Mouse (Mus musculus): ENCODE data around the gene Cep41. TPM values are rescaled to one million over a fixed set of nuclear protein-coding genes. Genes with fewer than 3 reads are reported as not detected.

The Cep41 gene
- polyA plus RNA-seq, 1 experiment, result 4.1 TPM

- peak in 1 of 2 experiments; percentile 10 for DNase-seq
- H3K4me1 ChIP-seq (ENCODE audit: control insufficient read depth, insufficient read depth, low read length), result peaks cover 3% of the 10 kb centered on the region
- peak overlapping the region; percentile 28 for H3K4me3 ChIP-seq (replicated peaks; ENCODE audit: insufficient read depth, low read depth, low read length)
- no peaks in the 10 kb centered on the region for H3K27me3 ChIP-seq (ENCODE audit: control insufficient read depth, insufficient read depth, low read length)
- TF ChIP-seq CTCF (IDR thresholded peaks at IDR 0.05; ENCODE audit: borderline replicate concordance, insufficient read depth, low read depth, low read length), result no peak
- no peak for TF ChIP-seq POLR2A (IDR thresholded peaks at IDR 0.05; ENCODE audit: borderline replicate concordance, insufficient read depth, low read length)
- 21% methylated on average over 18 of the region's 18 CpGs for WGBS
- no peak overlapping the region for H3K27ac ChIP-seq (ENCODE audit: insufficient read depth, low read length)
Measured at GRCm38 (mm10) chr6:30617959-30618590, 75.5 kb downstream of the Cep41 start.

- H3K27me3 ChIP-seq (ENCODE audit: control insufficient read depth, insufficient read depth, low read length), result no peaks in the 10 kb centered on the region
- peaks cover 3% of the 10 kb centered on the region for H3K4me1 ChIP-seq (ENCODE audit: control insufficient read depth, insufficient read depth, low read length)
- WGBS, result 19% methylated on average over 13 of the region's 13 CpGs
- no peak for DNase-seq
- TF ChIP-seq POLR2A (IDR thresholded peaks at IDR 0.05; ENCODE audit: borderline replicate concordance, insufficient read depth, low read length) (no peak), CTCF (IDR thresholded peaks at IDR 0.05; ENCODE audit: borderline replicate concordance, insufficient read depth, low read depth, low read length) (no peak)
- H3K4me3 ChIP-seq (replicated peaks; ENCODE audit: insufficient read depth, low read depth, low read length), result peak overlapping the region; percentile 28
- no peak overlapping the region for H3K27ac ChIP-seq (ENCODE audit: insufficient read depth, low read length)
Measured at GRCm38 (mm10) chr6:30617020-30617958, 76.3 kb downstream of the Cep41 start.

GRCm38 (mm10) chr6:30616491-30616941 lies 77.0 kb downstream of the Cep41 start:
- no peak for DNase-seq
- H3K27ac ChIP-seq (ENCODE audit: insufficient read depth, low read length), result no peak overlapping the region
- TF ChIP-seq CTCF (IDR thresholded peaks at IDR 0.05; ENCODE audit: borderline replicate concordance, insufficient read depth, low read depth, low read length) (no peak), POLR2A (IDR thresholded peaks at IDR 0.05; ENCODE audit: borderline replicate concordance, insufficient read depth, low read length) (no peak)
- H3K27me3 ChIP-seq (ENCODE audit: control insufficient read depth, insufficient read depth, low read length), result no peaks in the 10 kb centered on the region
- no peak overlapping the region for H3K4me3 ChIP-seq (replicated peaks; ENCODE audit: insufficient read depth, low read depth, low read length)
- 37% methylated on average over 8 of the region's 8 CpGs for WGBS
- H3K4me1 ChIP-seq (ENCODE audit: control insufficient read depth, insufficient read depth, low read length), result peaks cover 3% of the 10 kb centered on the region

- no peak for DNase-seq
- Histone ChIP-seq H3K4me1 (ENCODE audit: control insufficient read depth, insufficient read depth, low read length) (peaks cover 3% of the 10 kb centered on the region), H3K4me3 (replicated peaks; ENCODE audit: insufficient read depth, low read depth, low read length) (no peak overlapping the region), H3K27me3 (ENCODE audit: control insufficient read depth, insufficient read depth, low read length) (no peaks in the 10 kb centered on the region), H3K27ac (ENCODE audit: insufficient read depth, low read length) (no peak overlapping the region)
- 49% methylated on average over 4 of the region's 4 CpGs for WGBS
- no peak for TF ChIP-seq CTCF (IDR thresholded peaks at IDR 0.05; ENCODE audit: borderline replicate concordance, insufficient read depth, low read depth, low read length)
- TF ChIP-seq POLR2A (IDR thresholded peaks at IDR 0.05; ENCODE audit: borderline replicate concordance, insufficient read depth, low read length), result no peak
Measured at GRCm38 (mm10) chr6:30615741-30616140, 77.8 kb downstream of the Cep41 start.

GRCm38 (mm10) chr6:30614251-30614650 lies 79.3 kb downstream of the Cep41 start:
- no peaks in the 10 kb centered on the region for H3K27me3 ChIP-seq (ENCODE audit: control insufficient read depth, insufficient read depth, low read length)
- peaks cover 3% of the 10 kb centered on the region for H3K4me1 ChIP-seq (ENCODE audit: control insufficient read depth, insufficient read depth, low read length)
- no peak overlapping the region for H3K4me3 ChIP-seq (replicated peaks; ENCODE audit: insufficient read depth, low read depth, low read length)
- no peak for TF ChIP-seq POLR2A (IDR thresholded peaks at IDR 0.05; ENCODE audit: borderline replicate concordance, insufficient read depth, low read length)
- TF ChIP-seq CTCF (IDR thresholded peaks at IDR 0.05; ENCODE audit: borderline replicate concordance, insufficient read depth, low read depth, low read length), result no peak
- no peak overlapping the region for H3K27ac ChIP-seq (ENCODE audit: insufficient read depth, low read length)
- no peak for DNase-seq
- 35% methylated on average over 6 of the region's 6 CpGs for WGBS

- Histone ChIP-seq H3K27me3 (ENCODE audit: control insufficient read depth, insufficient read depth, low read length) (no peaks in the 10 kb centered on the region), H3K4me3 (replicated peaks; ENCODE audit: insufficient read depth, low read depth, low read length) (no peak overlapping the region), H3K4me1 (ENCODE audit: control insufficient read depth, insufficient read depth, low read length) (no peaks in the 10 kb centered on the region), H3K27ac (ENCODE audit: insufficient read depth, low read length) (no peak overlapping the region)
- no peak for DNase-seq
- 60% methylated on average over 5 of the region's 5 CpGs for WGBS
- TF ChIP-seq CTCF (IDR thresholded peaks at IDR 0.05; ENCODE audit: borderline replicate concordance, insufficient read depth, low read depth, low read length), result no peak
- TF ChIP-seq POLR2A (IDR thresholded peaks at IDR 0.05; ENCODE audit: borderline replicate concordance, insufficient read depth, low read length), result no peak
Measured at GRCm38 (mm10) chr6:30611212-30611611, 82.3 kb downstream of the Cep41 start.

GRCm38 (mm10) chr6:30610710-30611109 lies 82.8 kb downstream of the Cep41 start, which contains the start of gene Cpa5:
TSS of gene Cpa5 (plus strand) at chr6:30611010.
- no peaks in the 10 kb centered on the region for H3K4me1 ChIP-seq (ENCODE audit: control insufficient read depth, insufficient read depth, low read length)
- no peaks in the 10 kb centered on the region for H3K27me3 ChIP-seq (ENCODE audit: control insufficient read depth, insufficient read depth, low read length)
- 96% methylated on average over 7 of the region's 7 CpGs for WGBS
- no peak for DNase-seq
- TF ChIP-seq POLR2A (IDR thresholded peaks at IDR 0.05; ENCODE audit: borderline replicate concordance, insufficient read depth, low read length) (no peak), CTCF (IDR thresholded peaks at IDR 0.05; ENCODE audit: borderline replicate concordance, insufficient read depth, low read depth, low read length) (no peak)
- no peak within 1 kb of the TSS for H3K4me3 ChIP-seq (replicated peaks; ENCODE audit: insufficient read depth, low read depth, low read length)
- H3K27ac ChIP-seq (ENCODE audit: insufficient read depth, low read length), result no peak within 1 kb of the TSS
